Mouse (Mus musculus): ENCODE results near the gene Nfkbib.

Gene Nfkbib

DNA sequence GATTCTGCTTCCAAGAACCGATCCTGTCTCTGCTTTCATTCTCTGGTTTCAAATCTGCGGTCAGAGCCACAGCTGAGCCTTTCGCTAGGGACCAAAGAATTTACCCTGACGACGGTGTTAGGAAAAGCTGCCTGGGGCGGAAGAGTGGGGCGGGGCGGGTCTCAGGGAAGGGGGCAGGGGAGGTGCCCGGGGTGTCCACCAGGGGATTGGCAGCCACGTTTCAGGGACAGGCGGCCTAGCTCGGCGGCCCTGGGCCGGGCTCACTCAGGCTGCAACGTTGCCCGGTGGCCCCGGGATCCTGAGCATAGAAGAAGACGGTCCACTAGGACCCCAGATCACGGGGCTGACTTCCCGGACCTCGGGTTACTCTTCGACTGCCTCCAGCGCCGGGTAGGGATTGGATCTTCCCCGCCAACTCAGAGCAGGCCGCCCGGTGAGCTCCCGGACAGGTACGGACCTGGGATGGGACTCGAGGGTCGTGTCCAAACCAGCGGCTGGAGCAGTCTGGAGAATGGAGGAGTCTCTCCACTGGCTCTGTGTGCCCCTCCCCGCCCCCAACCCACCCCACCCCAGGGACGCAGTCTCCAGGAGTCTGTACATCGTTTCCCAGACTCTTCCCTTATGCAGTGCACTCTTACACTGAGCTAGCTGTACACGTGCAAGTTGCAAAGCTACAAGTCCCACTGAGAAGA, 50.6 kb downstream of the Nfkbib start, which contains the start of gene Fbxo17:
Gene Fbxo17, plus strand, starts transcription at position 215 of the 692 bp plus-strand sequence.
- DNase-seq: peak; percentile 53

DNA sequence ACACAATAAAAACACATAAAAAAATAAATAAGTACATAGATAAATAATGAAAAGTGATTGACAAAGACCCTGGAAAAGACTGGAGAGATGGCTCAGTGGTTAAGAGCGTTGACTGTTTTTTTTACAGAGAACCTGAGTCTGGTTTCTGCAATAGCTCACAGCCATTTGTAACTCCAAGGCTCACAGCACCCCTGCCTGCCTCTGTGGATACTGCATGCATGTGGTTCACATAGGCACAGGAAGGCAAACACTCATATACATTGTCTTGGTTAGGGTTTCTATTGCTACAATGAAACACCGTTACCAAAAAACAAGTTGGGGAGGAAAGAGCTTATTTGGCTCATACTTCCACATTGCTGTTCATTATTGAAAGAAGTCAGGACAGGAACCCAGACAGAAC, 51.7 kb downstream of the Nfkbib start:
- no peak for DNase-seq

DNA sequence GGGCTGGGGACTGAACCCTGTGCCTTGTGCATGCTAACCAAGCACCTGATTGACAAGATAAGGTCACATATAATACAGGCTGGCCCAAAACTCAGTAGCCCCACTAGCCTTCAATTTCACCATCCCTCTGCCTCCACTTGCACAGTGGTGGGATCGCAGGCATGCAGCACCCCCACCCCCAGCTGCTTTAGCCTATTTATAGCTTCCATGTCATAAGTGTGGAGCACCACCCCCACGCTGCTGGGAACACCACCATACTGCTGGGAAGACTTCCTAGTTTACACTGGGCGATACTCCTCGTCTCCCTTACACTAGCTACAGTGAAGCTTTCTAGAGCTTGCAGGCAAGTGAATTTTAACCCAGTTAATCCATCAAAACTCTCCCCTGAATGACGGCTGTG, 52.6 kb downstream of the Nfkbib start:
- DNase-seq: no peak

DNA sequence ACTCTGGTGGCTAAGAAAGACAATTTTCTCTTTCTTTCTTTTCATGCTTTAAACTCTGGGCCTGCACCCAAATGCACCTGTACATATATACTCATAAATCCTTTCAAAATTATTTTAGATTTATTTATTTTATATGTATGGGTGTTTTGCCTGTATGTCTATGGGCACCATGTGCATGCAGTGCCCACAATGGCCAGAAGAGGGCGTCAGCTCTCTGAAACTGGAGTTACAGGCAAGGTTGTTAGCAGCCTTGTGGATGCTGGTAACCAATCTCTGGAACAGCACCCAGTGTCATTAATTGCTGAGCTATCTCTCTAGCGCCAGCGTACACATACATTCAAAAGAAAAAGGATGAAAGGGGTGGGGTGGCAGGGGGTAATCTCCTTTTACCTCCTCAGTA, 56.4 kb downstream of the Nfkbib start:
- DNase-seq: no peak

DNA sequence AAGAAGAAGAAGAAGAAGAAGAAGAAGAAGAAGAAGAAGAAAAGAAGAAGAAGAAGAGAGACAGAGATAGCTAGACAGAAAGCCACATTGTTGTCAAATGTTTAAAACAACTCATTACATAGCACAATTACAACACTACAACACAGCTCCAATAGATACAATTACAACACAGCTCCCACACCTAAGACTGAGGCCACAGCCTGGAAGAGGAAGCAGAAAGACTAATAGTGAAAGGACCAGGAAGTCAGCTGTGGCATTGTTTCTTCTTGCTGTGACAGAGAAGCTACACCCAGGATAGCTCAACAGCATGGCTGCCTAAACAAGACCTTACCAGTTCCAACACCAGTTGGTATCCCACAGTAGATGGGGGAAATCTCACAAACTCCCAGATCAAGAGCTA, 57.9 kb downstream of the Nfkbib start:
- no peak for DNase-seq

All from liver (tissue).